Mouse (Mus musculus): Measurements from ENCODE around the gene Sema3a.

The Sema3a gene

GRCm38 (mm10) chr5:13125241-13125692 is at the start of gene Sema3a:
Sema3a (plus strand) TSS chr5:13125414.
- no peak for DNase-seq

DNA sequence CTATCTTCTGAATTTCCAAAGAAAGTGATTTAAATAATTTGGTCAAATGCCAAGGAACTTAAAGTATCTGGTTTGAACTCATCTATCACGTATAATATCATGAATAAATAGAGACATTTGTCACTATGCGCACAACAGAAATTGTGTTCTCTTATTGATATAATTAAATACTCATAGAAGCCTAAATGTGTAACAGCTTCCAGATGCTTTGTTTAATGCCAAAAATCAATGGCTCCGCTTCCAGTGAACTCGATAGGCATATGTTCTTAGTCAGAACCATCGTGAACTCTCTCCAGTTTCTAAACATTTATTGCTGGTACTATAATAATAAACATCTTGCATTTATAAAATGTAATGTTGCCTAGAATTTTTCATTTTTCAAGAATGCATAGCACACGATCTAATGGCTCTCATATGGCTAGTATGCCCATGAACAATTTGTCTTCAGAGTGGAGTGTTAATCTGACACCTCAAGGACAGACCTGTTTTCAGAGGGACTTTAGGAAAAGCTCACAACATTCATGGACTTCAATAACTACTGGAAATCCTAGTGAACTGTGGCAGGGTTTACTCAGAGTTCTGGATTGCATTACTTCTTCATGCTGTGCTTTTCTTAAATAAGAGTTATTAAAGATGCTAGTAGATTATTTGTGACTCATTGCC is 40.3 kb upstream of the Sema3a start:
- DNase-seq, result no peak

- no peak for DNase-seq
These were observed 34.8 kb upstream of the Sema3a start for GRCm38 (mm10) chr5:13090431-13090830.

DNA sequence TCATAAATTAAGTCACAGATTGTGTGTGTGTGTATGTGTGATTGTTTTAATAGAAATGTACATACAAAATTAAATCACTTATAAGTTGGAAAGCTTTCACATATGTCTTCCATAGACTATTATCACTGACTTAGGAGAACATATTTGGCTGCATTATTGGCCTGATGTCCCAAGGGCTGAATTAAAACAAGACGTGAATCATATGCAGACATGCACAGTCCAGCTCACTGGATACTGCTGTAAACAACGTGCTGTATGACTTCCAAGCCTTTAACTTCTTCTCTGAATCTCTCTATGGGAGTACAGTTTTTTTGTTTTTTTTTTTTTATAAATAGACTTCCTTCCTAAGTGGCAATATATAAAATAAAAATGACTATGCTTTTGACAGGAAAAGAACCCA is 15.7 kb upstream of the Sema3a start:
- no peak for DNase-seq

- no peak for DNase-seq
These were observed 8.0 kb upstream of the Sema3a start for GRCm38 (mm10) chr5:13117236-13117635.

- DNase-seq, result no peak
These were observed 543 bp downstream of the Sema3a start for GRCm38 (mm10) chr5:13125757-13126156.

DNA sequence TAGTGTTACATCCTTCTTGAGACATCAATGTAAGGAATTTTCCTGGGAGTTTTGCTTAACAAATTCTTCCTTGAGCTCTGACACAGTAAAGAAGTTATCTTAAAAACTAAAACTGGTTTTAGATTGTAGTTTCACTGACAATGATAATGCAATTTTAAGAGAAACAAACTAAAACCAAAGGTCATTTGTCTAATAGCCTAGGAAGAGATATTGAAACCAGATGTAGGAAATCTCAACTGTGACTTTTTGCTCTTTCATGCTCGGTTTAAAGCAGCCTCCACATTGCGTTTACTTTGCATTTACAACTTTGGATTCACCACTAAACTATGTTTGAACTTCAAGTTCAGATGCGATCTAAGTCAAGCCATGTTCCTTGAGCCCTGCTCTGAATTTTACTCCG is 982 bp downstream of the Sema3a start:
- DNase-seq, result no peak

DNA sequence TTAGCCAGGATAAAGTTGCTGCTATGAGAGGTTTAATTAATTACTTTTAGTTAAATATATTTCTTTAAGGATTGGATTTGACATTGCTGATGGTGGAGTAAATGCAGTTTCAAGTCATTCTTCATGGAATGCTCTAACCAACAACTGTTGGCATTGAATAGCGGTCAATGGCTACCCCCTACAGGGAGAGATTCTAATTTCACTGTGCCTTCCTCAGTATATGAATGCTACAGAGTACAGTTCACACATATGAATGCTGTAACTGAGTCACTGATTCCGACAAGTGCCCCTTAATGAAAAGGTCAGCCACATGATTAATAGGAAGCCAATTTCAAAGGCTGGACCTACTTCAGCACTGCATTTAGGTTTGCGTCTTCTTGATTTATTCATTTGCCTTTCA is 1.9 kb downstream of the Sema3a start:
- no peak for DNase-seq

DNA sequence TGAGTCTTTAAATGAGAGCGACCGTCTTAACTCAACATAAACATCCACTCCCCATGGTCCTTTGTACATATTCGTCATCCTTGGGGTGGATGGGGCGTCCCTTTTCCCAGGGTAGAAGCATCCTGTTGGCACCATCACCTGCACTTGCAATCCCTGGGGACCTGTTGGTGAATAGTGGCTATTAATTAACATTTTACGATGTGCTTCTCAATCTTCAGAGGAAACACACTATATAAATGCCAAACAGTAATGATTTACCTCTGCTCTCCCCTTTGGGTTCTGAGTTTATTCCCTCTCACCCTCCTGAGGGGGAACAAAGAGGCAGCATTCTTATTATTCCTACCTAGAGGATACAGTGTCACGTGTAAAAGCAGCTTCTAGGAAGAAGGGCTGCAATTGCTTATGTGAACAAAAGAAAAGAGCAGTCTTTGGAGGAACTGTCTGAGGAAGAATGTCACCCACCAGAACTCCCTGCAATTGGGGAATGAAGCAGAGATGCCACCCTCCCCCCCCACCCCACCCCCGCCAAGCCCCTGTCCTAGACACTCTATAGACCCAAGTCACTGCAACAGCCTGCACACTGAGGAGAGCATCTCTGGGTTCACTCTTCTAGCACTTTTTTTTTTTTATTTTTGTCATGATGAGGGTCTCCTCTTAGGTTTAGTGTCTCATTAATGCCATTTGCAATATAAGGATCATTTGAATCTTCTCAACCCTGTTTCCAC is 19.7 kb downstream of the Sema3a start:
- no peak for DNase-seq

DNA sequence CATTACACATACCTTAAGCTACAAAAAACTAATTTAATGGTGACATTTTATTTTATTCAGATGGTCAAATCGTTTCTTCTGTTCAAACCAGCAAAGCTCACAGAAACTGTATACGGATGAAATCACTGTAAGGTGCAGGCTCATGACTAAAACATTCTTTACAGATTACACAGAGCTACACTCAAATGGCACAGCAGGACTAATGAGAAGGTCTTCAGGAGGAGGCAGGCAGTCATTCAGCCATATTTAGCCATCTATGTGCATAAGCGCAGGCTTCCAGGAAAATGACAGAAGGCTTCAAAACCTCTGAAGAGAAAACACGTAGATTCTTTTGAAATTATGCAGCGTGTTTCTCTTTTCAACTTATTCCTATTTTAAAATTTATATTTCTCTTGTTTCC is 24.7 kb downstream of the Sema3a start:
- DNase-seq, result no peak

DNA sequence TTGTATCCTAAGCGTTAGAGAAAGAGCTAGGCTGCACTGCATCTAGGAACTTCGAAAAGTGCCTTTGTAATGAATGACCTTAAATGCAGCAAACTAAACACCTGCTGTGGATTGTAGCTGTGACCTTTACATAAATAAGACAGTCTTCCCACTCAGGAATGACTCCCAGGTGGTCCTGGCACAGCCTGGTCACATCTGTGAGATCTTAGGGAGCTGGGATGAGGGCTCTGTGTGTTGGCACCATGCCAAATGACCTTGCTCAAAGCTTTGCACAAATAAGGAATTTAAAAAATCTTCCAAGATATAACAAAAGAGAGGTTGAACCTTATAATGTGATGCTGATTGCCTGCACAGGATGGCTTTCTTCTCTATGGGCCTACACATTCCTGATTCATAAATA is 25.8 kb downstream of the Sema3a start:
- DNase-seq, result no peak

GRCm38 (mm10) chr5:13157761-13158612 is 32.8 kb downstream of the Sema3a start:
- no peak for DNase-seq

GRCm38 (mm10) chr5:13182186-13182585 is 57.0 kb downstream of the Sema3a start:
- DNase-seq, result no peak

DNA sequence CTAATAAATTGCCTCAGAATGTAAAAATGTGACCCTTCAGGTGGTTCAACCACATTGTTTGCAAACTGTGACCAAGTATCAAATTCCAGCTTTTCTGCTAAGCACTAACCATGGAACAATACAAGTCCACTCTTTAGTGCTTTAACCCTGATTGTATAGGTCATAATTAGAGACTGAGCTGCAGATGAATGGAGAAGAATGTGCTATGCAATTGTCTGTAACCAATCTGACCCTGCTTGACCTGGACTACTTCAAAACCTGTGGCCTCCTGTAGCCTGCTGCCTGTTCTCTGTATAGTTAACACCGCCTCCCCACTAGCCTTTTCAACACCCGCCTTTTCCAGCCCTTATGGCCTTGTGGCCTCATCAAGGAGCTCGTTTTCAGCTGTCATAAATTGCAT is 72.7 kb downstream of the Sema3a start:
- no peak for DNase-seq

DNA sequence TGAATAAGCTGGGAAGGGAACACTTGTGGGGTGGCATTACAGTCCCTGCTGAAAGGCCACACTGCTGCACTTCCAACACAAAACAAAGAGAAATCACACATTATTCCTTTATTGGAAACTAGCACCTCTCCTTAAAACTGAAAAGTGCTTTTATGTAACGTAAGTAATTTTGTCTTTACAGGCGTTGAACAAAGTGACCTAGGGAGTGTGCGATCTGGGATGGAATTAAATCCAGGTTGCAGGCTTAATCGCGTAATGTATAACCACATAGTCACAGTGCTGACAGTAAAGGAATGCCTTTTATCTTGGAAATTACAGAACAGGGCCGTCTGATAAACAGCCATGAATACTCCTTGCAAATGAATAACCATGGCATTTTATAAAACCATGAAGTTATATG is 74.5 kb downstream of the Sema3a start:
- no peak for DNase-seq

DNA sequence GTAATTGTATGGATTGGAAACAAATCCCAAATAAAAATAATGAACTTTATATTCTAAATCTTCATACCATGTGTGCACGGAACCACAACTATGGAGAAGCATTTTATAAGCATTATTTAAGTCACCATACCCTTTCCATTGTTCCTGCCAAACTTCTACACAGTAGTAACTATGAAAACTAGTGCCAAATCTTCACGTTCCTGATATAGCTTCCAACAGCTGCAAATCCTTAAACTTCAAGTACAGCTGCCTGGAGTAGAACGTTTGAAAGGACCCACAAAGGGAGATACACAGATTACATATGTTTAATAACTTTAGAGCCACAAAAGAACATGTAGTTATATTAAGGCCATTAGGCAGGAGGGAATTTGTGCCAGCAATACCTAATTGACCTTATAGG is 130.1 kb downstream of the Sema3a start:
- DNase-seq, result no peak

DNA sequence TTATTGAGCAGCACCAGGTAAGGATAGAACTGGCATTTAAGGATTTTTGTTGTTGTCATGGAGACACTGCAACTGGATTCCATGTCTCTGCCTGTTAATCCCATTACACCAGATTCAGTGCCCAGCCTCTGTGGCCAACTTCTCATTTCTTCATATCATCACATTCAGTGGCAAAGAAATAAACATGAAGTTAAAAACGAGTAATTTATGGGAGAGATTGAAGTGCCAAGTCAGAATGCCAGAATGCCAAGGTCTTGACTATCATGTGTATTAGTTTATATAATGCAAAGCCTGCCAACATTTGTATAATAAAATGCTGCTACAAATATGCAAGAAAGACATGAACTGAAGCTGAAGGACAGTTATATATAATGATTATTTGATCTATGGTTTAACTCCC is 131.1 kb downstream of the Sema3a start:
- no peak for DNase-seq

DNA sequence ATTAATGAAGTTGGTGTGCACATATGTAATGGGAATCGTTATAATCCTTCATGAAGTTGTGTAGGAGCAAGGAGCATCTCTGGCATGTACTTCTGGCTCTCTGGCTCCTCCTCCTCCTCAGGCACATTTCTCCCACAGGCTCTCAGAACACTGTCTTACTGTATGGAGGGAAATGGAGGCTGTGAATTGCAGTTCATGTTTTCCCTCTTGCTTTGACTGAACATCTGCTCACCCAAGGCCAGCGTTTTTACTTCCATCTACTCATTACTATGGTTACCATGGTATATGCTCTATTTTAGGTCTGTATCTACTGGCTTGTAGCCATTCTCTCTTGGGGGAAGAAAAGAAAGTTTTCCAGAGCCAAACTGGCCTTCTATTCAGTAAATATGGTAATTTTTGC is 137.9 kb downstream of the Sema3a start:
- no peak for DNase-seq

- DNase-seq, result no peak
These were observed 138.3 kb downstream of the Sema3a start for GRCm38 (mm10) chr5:13263539-13263938.

DNA sequence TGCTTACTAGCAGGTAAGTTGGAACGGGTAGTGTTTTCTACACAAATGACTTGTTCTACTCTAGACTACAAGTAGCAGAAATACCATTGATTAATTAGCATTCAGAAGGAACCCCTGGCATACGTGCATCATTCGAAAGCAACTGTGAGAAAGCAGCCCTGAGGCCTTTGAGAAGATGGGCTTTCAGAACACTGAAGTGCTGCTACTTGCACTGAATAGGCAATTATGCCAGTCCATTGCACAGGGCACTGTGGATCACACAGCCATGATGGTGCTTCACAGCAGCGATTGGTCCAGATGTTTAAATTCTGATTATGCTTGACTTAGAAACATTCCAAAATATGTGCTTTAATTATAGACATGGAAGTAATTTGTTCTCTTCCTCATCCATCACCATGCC is 187.5 kb downstream of the Sema3a start:
- DNase-seq, result no peak

DNA sequence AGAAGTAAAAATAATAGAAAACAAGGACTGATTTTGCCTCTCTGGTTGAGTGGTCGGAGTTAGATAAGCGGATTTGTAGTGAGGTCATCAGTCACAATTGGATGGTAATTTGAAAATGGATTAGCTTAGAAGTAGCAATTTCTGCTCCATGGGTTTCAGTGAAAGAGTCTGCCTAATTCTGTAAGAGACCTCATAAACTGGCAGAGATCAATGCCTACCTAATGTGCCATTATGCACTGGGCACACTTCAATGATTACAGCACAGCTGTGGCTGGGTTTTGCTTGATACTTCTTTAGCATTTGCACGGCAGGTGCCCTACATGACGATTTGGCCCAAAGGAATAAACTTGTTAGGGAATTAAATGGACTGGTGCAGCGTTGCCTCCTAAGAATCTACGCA is 188.8 kb downstream of the Sema3a start:
- no peak for DNase-seq

- peak; percentile 11 for DNase-seq
These were observed 193.7 kb downstream of the Sema3a start for GRCm38 (mm10) chr5:13318728-13319429.

DNA sequence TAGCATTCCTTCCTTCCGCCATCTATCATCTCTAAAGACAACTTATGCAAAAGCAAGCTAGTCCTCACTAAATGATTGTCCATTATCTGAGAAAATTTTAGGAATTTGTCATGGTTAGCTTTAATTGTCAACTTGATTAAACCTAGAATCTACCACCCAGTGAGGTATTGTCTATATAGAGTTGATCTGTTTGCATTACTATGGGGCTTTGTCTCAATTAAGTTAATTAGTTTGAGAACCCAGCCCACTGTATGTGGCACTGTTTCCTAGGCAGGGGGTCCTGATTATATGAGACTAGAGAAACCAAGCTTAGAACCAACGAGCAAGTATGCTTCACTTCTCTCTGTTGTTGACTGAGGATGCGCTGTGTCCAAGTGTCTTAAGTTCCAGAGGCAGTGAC is 194.9 kb downstream of the Sema3a start:
- no peak for DNase-seq
